Mouse (Mus musculus) bone marrow, adult 2 months (tissue): ENCODE results near the gene Klhdc7b.

ENCODE experiments used
- CTCF ChIP-seq: fragments of 200-500 bp; IDR thresholded peaks from 2 replicates; pipeline ENCODE4 v1.5.1; 2011; ENCODE audit warnings: low read length, control low read depth; ENCODE audit not compliant: control insufficient read depth, insufficient read depth
- POLR2A ChIP-seq: fragments of 200-500 bp; IDR thresholded peaks from 2 replicates; pipeline ENCODE4 v1.6.1; 2011; ENCODE audit warnings: low read depth, mild to moderate bottlenecking, control low read depth, low read length, borderline replicate concordance; ENCODE audit not compliant: control insufficient read depth

DNA sequence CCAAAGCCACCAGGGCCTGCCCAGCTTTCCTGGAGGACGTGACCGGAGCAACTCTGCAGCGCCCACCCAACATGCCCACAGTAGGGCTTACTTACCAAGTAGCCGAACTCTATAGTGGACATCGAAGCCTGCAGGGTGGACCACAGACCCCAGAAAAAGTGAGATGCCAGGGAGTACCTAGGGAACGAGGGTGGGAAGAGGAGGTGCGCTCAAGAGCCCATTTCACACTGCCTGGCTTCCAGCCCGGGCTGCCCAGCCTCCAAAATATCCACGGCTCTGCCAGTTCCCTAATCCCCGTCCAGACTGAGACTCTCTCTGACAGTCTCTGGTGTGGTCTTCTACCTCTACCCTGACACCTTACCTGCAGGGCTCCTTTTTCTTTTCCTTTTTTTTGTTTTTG, 42.0 kb downstream of the Klhdc7b start:
- TF ChIP-seq CTCF (no peak), POLR2A (no peak)
